Mouse (Mus musculus) adrenal gland (tissue): ENCODE measurements around the gene Zfp335.

Experiments
- intact Hi-C: fragments of 180-260 bp; cut with DNase I; formaldehyde crosslinking; loops from one replicate; pipeline ENCODE4 v1.15.1; 2025
- long read RNA-seq, 2 experiments: library from polyadenylated mRNA; unstranded; transcript quantifications; one replicate each; pipeline ENCODE4 v2.0.0; 2020; ENCODE audit warnings: borderline replicate concordance in 1 of 2; ENCODE audit not compliant: insufficient replicate concordance in 1 of 2

Zfp335 gene
- long read RNA-seq, experiment 1, partial matches to known transcripts = 2 of 2 reads
- long read RNA-seq, experiment 1, other reads (novel, unspliced or antisense) = 0 of 2 reads
- long read RNA-seq, experiment 2, partial matches to known transcripts = 1 of 3 reads
- long read RNA-seq, experiment 2, other reads (novel, unspliced or antisense) = 2 of 3 reads

- intact Hi-C loops = no loop called here
Measured at GRCm38 (mm10) chr2:164911086-164912048, at the start of gene Zfp335. Gene Zfp335, minus strand, starts transcription at chr2:164911757.

- intact Hi-C loops = loop anchor here (5.0 kb wide), 1 partner anchor 111 kb away; no protein-coding TSS in a partner anchor
Measured at GRCm38 (mm10) chr2:164960716-164961441, 49.3 kb upstream of the Zfp335 start, which contains the start of gene Slc12a5. Gene Slc12a5, plus strand, starts transcription at chr2:164960802.

- intact Hi-C loops = no loop called here
Measured at GRCm38 (mm10) chr2:164957548-164958315, 46.2 kb upstream of the Zfp335 start.

GRCm38 (mm10) chr2:164956195-164956594 lies 44.6 kb upstream of the Zfp335 start:
- intact Hi-C loops = no loop called here

GRCm38 (mm10) chr2:164955725-164956124 lies 44.2 kb upstream of the Zfp335 start:
- intact Hi-C loops = no loop called here

- intact Hi-C loops = no loop called here
Measured at GRCm38 (mm10) chr2:164953224-164953623, 41.7 kb upstream of the Zfp335 start.

GRCm38 (mm10) chr2:164952448-164952847 lies 40.9 kb upstream of the Zfp335 start:
- intact Hi-C loops = no loop called here

- intact Hi-C loops = no loop called here
Measured at GRCm38 (mm10) chr2:164951745-164952144, 40.2 kb upstream of the Zfp335 start.

- intact Hi-C loops = no loop called here
Measured at GRCm38 (mm10) chr2:164950501-164950900, 38.9 kb upstream of the Zfp335 start.

GRCm38 (mm10) chr2:164948962-164949361 lies 37.4 kb upstream of the Zfp335 start:
- intact Hi-C loops = no loop called here

GRCm38 (mm10) chr2:164947930-164948329 lies 36.4 kb upstream of the Zfp335 start:
- intact Hi-C loops = no loop called here

- intact Hi-C loops = no loop called here
Measured at GRCm38 (mm10) chr2:164947506-164947905, 35.9 kb upstream of the Zfp335 start.

GRCm38 (mm10) chr2:164942692-164943290 lies 31.2 kb upstream of the Zfp335 start:
- intact Hi-C loops = no loop called here

- intact Hi-C loops = no loop called here
Measured at GRCm38 (mm10) chr2:164940140-164940830, 28.7 kb upstream of the Zfp335 start, which contains the start of gene Mmp9. Gene Mmp9, plus strand, starts transcription at chr2:164940780.

- intact Hi-C loops = no loop called here
Measured at GRCm38 (mm10) chr2:164939106-164939505, 27.5 kb upstream of the Zfp335 start.

- intact Hi-C loops = no loop called here
Measured at GRCm38 (mm10) chr2:164938146-164939091, 26.9 kb upstream of the Zfp335 start.

GRCm38 (mm10) chr2:164935991-164936390 lies 24.4 kb upstream of the Zfp335 start:
- intact Hi-C loops = no loop called here

- intact Hi-C loops = no loop called here
Measured at GRCm38 (mm10) chr2:164933534-164933933, 22.0 kb upstream of the Zfp335 start.
